Comparison of ENCODE assay signal across 34 mouse cellular contexts in genomic region chr11:105120551-105121061, GRCm38 (mm10). TPM values are rescaled to one million over a fixed set of nuclear protein-coding genes. Genes with fewer than 3 reads are reported as not detected.
DNase-seq lines count a peak whose midpoint lies in the region; ATAC-seq and TF ChIP-seq lines count a peak whose summit lies in the region.
"Had no signal": no experiment of that assay in that cellular context is flagged by ENCODE, and none has a peak within 500 bp of the region (broad histone marks: within the 10 kb centered on the region; RNA-seq: fewer than 3 reads in every experiment).

No protein-coding gene starts in this region.

- CTCF ChIA-PET in Patski (lab: Charles Lee) = interaction anchor here (0.8 kb wide), 1 partner anchor 24 kb away, joined by 3 read pairs; no protein-coding TSS in a partner anchor

- no peaks in the 10 kb centered on the region for H3K79me2 ChIP-seq in macrophage (ENCODE audit: inconsistent target)

- no peaks in the 10 kb centered on the region for H3K4me1 ChIP-seq in midbrain, embryonic 13.5 days (replicated peaks)
- H3K4me1 ChIP-seq: embryonic facial prominence, embryonic 12.5 days; heart, embryonic 12.5 days; hindbrain, embryonic 12.5 days; limb, embryonic 15.5 days had no signal

- no peaks in the 10 kb centered on the region for H3K36me3 ChIP-seq in macrophage (ENCODE audit: inconsistent target)
- H3K36me3 ChIP-seq in midbrain, embryonic 13.5 days = no peaks in the 10 kb centered on the region
- H3K36me3 ChIP-seq: embryonic facial prominence, embryonic 12.5 days; heart, embryonic 12.5 days; hindbrain, embryonic 12.5 days; limb, embryonic 15.5 days; neural tube, embryonic 15.5 days had no signal

- H3K9ac ChIP-seq in midbrain, embryonic 13.5 days (replicated peaks) = no peak overlapping the region
- H3K9ac ChIP-seq: embryonic facial prominence, embryonic 12.5 days; heart, embryonic 12.5 days; hindbrain, embryonic 12.5 days; limb, embryonic 15.5 days; liver, embryonic 14.5 days; lung, embryonic 14.5 days; neural tube, embryonic 15.5 days had no signal

- POLR2A ChIA-PET in Patski (lab: Charles Lee) = no interaction called here

- peak; percentile 74 for ATAC-seq in Patski
- ATAC-seq in midbrain, embryonic 13.5 days = no peak
- ATAC-seq: forebrain, embryonic 14.5 days; inflammation-experienced regulatory T-cells, adult 6 months had no signal

- H3K27ac ChIP-seq in macrophage = 0 out of 2 replicates have a peak overlapping the region, but pooled peaks have one; percentile 7
- H3K27ac ChIP-seq in midbrain, embryonic 13.5 days = no peak overlapping the region
- H3K27ac ChIP-seq: embryonic facial prominence, embryonic 12.5 days; hindbrain, embryonic 12.5 days; kidney, postnatal 0 days; limb, embryonic 15.5 days; liver, embryonic 14.5 days; neural tube, embryonic 15.5 days had no signal

- 31% methylated on average over 3 of the region's 4 CpGs for WGBS in macrophage (ENCODE audit: missing documents)
- WGBS in midbrain, embryonic 13.5 days = 35% methylated on average over 4 of the region's 4 CpGs

- intact Hi-C loops in gastrocnemius, postnatal 36 days (cut with DNase I) = loop anchor here (10.0 kb wide), 3 partner anchors 214 to 526 kb away; no protein-coding TSS in a partner anchor

- peaks cover 5% of the 10 kb centered on the region for H3K27me3 ChIP-seq in Patski
- no peaks in the 10 kb centered on the region for H3K27me3 ChIP-seq in midbrain, embryonic 13.5 days
- H3K27me3 ChIP-seq: embryonic facial prominence, embryonic 12.5 days; hindbrain, embryonic 12.5 days; limb, embryonic 15.5 days; neural tube, embryonic 15.5 days had no signal

- no peak overlapping the region for H3K4me3 ChIP-seq in macrophage (ENCODE audit: inconsistent target)
- H3K4me3 ChIP-seq in midbrain, embryonic 13.5 days (replicated peaks) = no peak overlapping the region
- H3K4me3 ChIP-seq: embryonic facial prominence, embryonic 12.5 days; heart, embryonic 12.5 days; hindbrain, embryonic 12.5 days; limb, embryonic 15.5 days; neural tube, embryonic 15.5 days had no signal

- H3K4me2 ChIP-seq in midbrain, embryonic 13.5 days (replicated peaks) = no peak overlapping the region
- H3K4me2 ChIP-seq: embryonic facial prominence, embryonic 12.5 days; heart, embryonic 12.5 days; hindbrain, embryonic 12.5 days; limb, embryonic 15.5 days; lung, embryonic 14.5 days; neural tube, embryonic 15.5 days had no signal

- in situ Hi-C loops in Patski (cut with MboI; ENCODE audit: low pct_unique_long_range_greater_than_20kb) = loop anchor here (5.0 to 10.0 kb wide), 2 partner anchors 353 to 516 kb away; partner anchors contain the start of gene Itgb3

- H3K9me3 ChIP-seq in midbrain, embryonic 13.5 days = no peaks in the 10 kb centered on the region
- H3K9me3 ChIP-seq: embryonic facial prominence, embryonic 12.5 days; heart, embryonic 12.5 days; hindbrain, embryonic 12.5 days; limb, embryonic 15.5 days; neural tube, embryonic 15.5 days had no signal

- peak; percentile 12 for DNase-seq in gastrocnemius, adult 18-20 months (ENCODE audit: low spot score)
- no peak for DNase-seq in gastrocnemius, postnatal 36 days
- DNase-seq in 416B (ENCODE audit: low read depth) (peak; percentile 17), Patski (ENCODE audit: low read depth, low spot score) (peak; percentile 49)
- DNase-seq in kidney, postnatal 4 days = no peak
- DNase-seq: cerebellum, adult 18-20 months; cerebellum, postnatal 14 days; heart, postnatal 14 days; kidney, adult 18-20 months; left cerebral cortex, postnatal 4 days; lung, embryonic 14.5 days; thymus, adult 18-20 months; thymus, postnatal 36 days had no signal

- no peak for TF ChIP-seq CTCF in Patski (IDR thresholded peaks at IDR 0.05)

RNA-seq across cellular contexts. Expression of gene Mettl2, which starts 5.6 kb away (rescaled TPM):
- 1 to 10 TPM; 7.4 to 7.7 TPM for total RNA-seq in gastrocnemius, adult 18-20 months (2021)
- total RNA-seq in gastrocnemius, postnatal 36 days (2021) = 1 to 10 TPM; 6.0 to 8.4 TPM
- polyA plus RNA-seq in Patski (2021) = 27.1 TPM
- total RNA-seq in macrophage (2018; cell fraction: chromatin; rRNA removed) = 10 to 100 TPM in 25 of 26 experiments, 1 to 10 TPM in 1; 7.9 to 53.9 (median 30.4) TPM
- 10 to 100 TPM in 18 of 26 experiments, 1 to 10 TPM in 8; 7.4 to 14.4 (median 11.5) TPM for total RNA-seq in macrophage (2018; cell fraction: cytosol; rRNA removed)
- 10 to 100 TPM in 25 of 26 experiments, 1 to 10 TPM in 1; 10.0 to 43.0 (median 20.0) TPM for total RNA-seq in macrophage (2018; cell fraction: nucleus; rRNA removed)
- polyA plus RNA-seq in macrophage (2018) = 11.3 to 21.5 TPM (median 16.6 TPM) in 3 replicates
- polyA plus RNA-seq in midbrain, embryonic 13.5 days (2015; fragmentation: Nextera tagmentation; extraction: Ambion mirVana) = 32.0 and 34.5 TPM in 2 replicates

RNA-seq across cellular contexts. Expression of gene Gm10842, which starts 26.1 kb away (rescaled TPM):
- not detected for total RNA-seq in gastrocnemius, adult 18-20 months (2021)
- total RNA-seq in gastrocnemius, postnatal 36 days (2021) = not detected
- polyA plus RNA-seq in Patski (2021) (not detected), macrophage (2018) (not detected in 3 replicates)
- total RNA-seq in macrophage (2018; cell fraction: chromatin; rRNA removed) = not detected
- total RNA-seq in macrophage (2018; cell fraction: cytosol; rRNA removed) = not detected
- total RNA-seq in macrophage (2018; cell fraction: nucleus; rRNA removed) = not detected
- polyA plus RNA-seq in midbrain, embryonic 13.5 days (2015; fragmentation: Nextera tagmentation; extraction: Ambion mirVana) = not detected in 2 replicates
- total RNA-seq: adrenal gland, adult 18-20 months; adrenal gland, postnatal 4 days; heart, postnatal 14 days; layer of hippocampus, adult 18-20 months; layer of hippocampus, postnatal 14 days; left cerebral cortex, adult 8-10 months; left cerebral cortex, postnatal 4 days; MEL; midbrain, postnatal 0 days had no signal
- polyA plus RNA-seq: embryonic facial prominence, embryonic 12.5 days; forebrain, embryonic 14.5 days; gonadal fat pad, adult 2 months; heart, embryonic 12.5 days; hindbrain, embryonic 12.5 days; inflammation-experienced regulatory T-cells, adult 6 months; kidney, postnatal 0 days; limb, embryonic 15.5 days; liver, embryonic 14.5 days; lung, embryonic 14.5 days; midbrain, postnatal 0 days; neural tube, embryonic 15.5 days; small intestine, adult 2 months; stomach, embryonic 16.5 days had no signal

RNA-seq across cellular contexts. Expression of gene Efcab3, which starts 57.2 kb away (rescaled TPM):
- total RNA-seq in gastrocnemius, adult 18-20 months (2021) = not detected
- total RNA-seq in gastrocnemius, postnatal 36 days (2021) = not detected
- 0.22 TPM for polyA plus RNA-seq in Patski (2021)
- total RNA-seq in macrophage (2018; cell fraction: chromatin; rRNA removed) = not detected
- not detected for total RNA-seq in macrophage (2018; cell fraction: cytosol; rRNA removed)
- total RNA-seq in macrophage (2018; cell fraction: nucleus; rRNA removed) = not detected
- not detected in 3 replicates for polyA plus RNA-seq in macrophage (2018)
- not detected in 2 replicates for polyA plus RNA-seq in midbrain, embryonic 13.5 days (2015; fragmentation: Nextera tagmentation; extraction: Ambion mirVana)
- total RNA-seq: adrenal gland, adult 18-20 months; heart, postnatal 14 days; MEL; midbrain, postnatal 0 days had no signal
- polyA plus RNA-seq: embryonic facial prominence, embryonic 12.5 days; forebrain, embryonic 14.5 days; gonadal fat pad, adult 2 months; heart, embryonic 12.5 days; hindbrain, embryonic 12.5 days; inflammation-experienced regulatory T-cells, adult 6 months; kidney, postnatal 0 days; limb, embryonic 15.5 days; lung, embryonic 14.5 days; midbrain, postnatal 0 days; neural tube, embryonic 15.5 days; small intestine, adult 2 months had no signal

RNA-seq across cellular contexts. Expression of gene Tlk2, which starts 58.0 kb away (rescaled TPM):
- total RNA-seq in gastrocnemius, adult 18-20 months (2021) = 10 to 100 TPM; 37.5 to 40.0 TPM
- 10 to 100 TPM; 37.4 to 41.1 TPM for total RNA-seq in gastrocnemius, postnatal 36 days (2021)
- polyA plus RNA-seq in Patski (2021) (66.1 TPM), macrophage (2018) (24.2 to 43.0 TPM (median 26.1 TPM) in 3 replicates)
- total RNA-seq in macrophage (2018; cell fraction: chromatin; rRNA removed) = 100 to 1,000 TPM in 24 of 26 experiments, 10 to 100 TPM in 2; 96.5 to 340 (median 136) TPM
- 10 to 100 TPM; 28.6 to 65.0 (median 45.4) TPM for total RNA-seq in macrophage (2018; cell fraction: cytosol; rRNA removed)
- 100 to 1,000 TPM in 3 of 26 experiments, 10 to 100 TPM in 23; 49.9 to 251 (median 81.0) TPM for total RNA-seq in macrophage (2018; cell fraction: nucleus; rRNA removed)
- 23.6 and 24.7 TPM in 2 replicates for polyA plus RNA-seq in midbrain, embryonic 13.5 days (2015; fragmentation: Nextera tagmentation; extraction: Ambion mirVana)

Comparison
In these comparisons a context has a peak if more than half of its experiments do, and no peak if none do; other contexts are left out.
1. DNase-seq: peak in gastrocnemius, adult 18-20 months (single experiment), 416B (single experiment) and Patski (single experiment); none in gastrocnemius, postnatal 36 days (0 of 2) and kidney, postnatal 4 days (0 of 2).